In genomic region chr12:112618981-112619685, GRCm38 (mm10) we compare ENCODE assay signal across 8 mouse cellular contexts. TPM values are rescaled to one million over a fixed set of nuclear protein-coding genes. Genes with fewer than 3 reads are reported as not detected.
DNase-seq lines count a peak whose midpoint lies in the region; ATAC-seq lines count a peak whose summit lies in the region.

No protein-coding gene starts in this region.

- H3K4me1 ChIP-seq in liver, embryonic 15.5 days (replicated peaks): peaks cover 53% of the 10 kb centered on the region

- DNase-seq in retina, postnatal 1 day: peak; percentile 32
- no peak for DNase-seq in retina, embryonic 14.5 days (ENCODE audit: low spot score)
- peak; percentile 81 to 82 for DNase-seq in gastrocnemius, adult 8-10 months (ENCODE audit: low spot score in 2 of 2)
- peak; percentile 70 for DNase-seq in induced T-regulatory cell, adult 2 months (ENCODE audit: low read depth)
- DNase-seq in splenic B cell, adult 2 months (ENCODE audit: low read depth, low spot score): peak; percentile 49
- no peak for DNase-seq in cerebellum, adult 11 months
- DNase-seq in cerebellum, postnatal 10 days: no peak

- peak overlapping the region; percentile 69 for H3K27ac ChIP-seq in liver, embryonic 15.5 days (replicated peaks)

- ATAC-seq in liver, embryonic 15.5 days (ENCODE audit: insufficient read depth): no peak

- 0 out of 2 replicates have a peak overlapping the region, but pooled peaks have one; percentile 52 for H3K9ac ChIP-seq in liver, embryonic 15.5 days

- H3K9me3 ChIP-seq in liver, embryonic 15.5 days (replicated peaks): no peaks in the 10 kb centered on the region

- H3K4me3 ChIP-seq in liver, embryonic 15.5 days (replicated peaks): peak overlapping the region; percentile 56

- peak overlapping the region; percentile 79 for H3K4me2 ChIP-seq in liver, embryonic 15.5 days

- H3K27me3 ChIP-seq in liver, embryonic 15.5 days: peaks cover 38% of the 10 kb centered on the region
- H3K27me3 ChIP-seq in splenic B cell, adult 2 months (ENCODE audit: control insufficient read depth, insufficient read depth, low read length, poor library complexity, severe bottlenecking): no peaks in the 10 kb centered on the region

- no peaks in the 10 kb centered on the region for H3K36me3 ChIP-seq in liver, embryonic 15.5 days (replicated peaks)
- no peaks in the 10 kb centered on the region for H3K36me3 ChIP-seq in splenic B cell, adult 2 months (ENCODE audit: control insufficient read depth, insufficient read depth, low read length, poor library complexity, severe bottlenecking)

- WGBS in liver, embryonic 15.5 days (ENCODE audit: insufficient replicate concordance): 8% methylated on average over 13 of the region's 13 CpGs

RNA-seq across cellular contexts. Expression of gene Adssl1, which starts 0.7 kb away (rescaled TPM):
- 1,000 to 10,000 TPM in 3 of 4 experiments, 100 to 1,000 TPM in 1; 952 to 1,087 (median 1,016) TPM for total RNA-seq in gastrocnemius, adult 8-10 months (2022)
- polyA plus RNA-seq in liver, embryonic 15.5 days (2015; fragmentation: Nextera tagmentation; extraction: Ambion mirVana): 13.4 TPM in 2 replicates

RNA-seq across cellular contexts. Expression of gene Siva1, which starts 25.3 kb away (rescaled TPM):
- total RNA-seq in gastrocnemius, adult 8-10 months (2022): 10 to 100 TPM; 22.2 to 26.3 (median 24.3) TPM
- 106 and 114 TPM in 2 replicates for polyA plus RNA-seq in liver, embryonic 15.5 days (2015; fragmentation: Nextera tagmentation; extraction: Ambion mirVana)

RNA-seq across cellular contexts. Expression of gene Inf2, which starts 30.5 kb away (rescaled TPM):
- total RNA-seq in gastrocnemius, adult 8-10 months (2022): 1 to 10 TPM; 6.7 to 9.2 (median 8.4) TPM
- polyA plus RNA-seq in liver, embryonic 15.5 days (2015; fragmentation: Nextera tagmentation; extraction: Ambion mirVana): 2.7 TPM in 2 replicates

RNA-seq across cellular contexts. Expression of gene Akt1, which starts 55.6 kb away (rescaled TPM):
- total RNA-seq in gastrocnemius, adult 8-10 months (2022): 10 to 100 TPM; 41.6 to 42.5 (median 42.0) TPM
- polyA plus RNA-seq in liver, embryonic 15.5 days (2015; fragmentation: Nextera tagmentation; extraction: Ambion mirVana): 28.4 and 36.9 TPM in 2 replicates

RNA-seq across cellular contexts. Expression of gene Zbtb42, which starts 59.5 kb away (rescaled TPM):
- total RNA-seq in gastrocnemius, adult 8-10 months (2022): under 1 TPM; 0.48 to 0.90 (median 0.58) TPM
- 1.0 and 1.2 TPM in 2 replicates for polyA plus RNA-seq in liver, embryonic 15.5 days (2015; fragmentation: Nextera tagmentation; extraction: Ambion mirVana)

Comparison
In these comparisons a context has a peak if more than half of its experiments do, and no peak if none do; other contexts are left out.
1. DNase-seq: peak in retina, postnatal 1 day (single experiment), gastrocnemius, adult 8-10 months (2 of 2), induced T-regulatory cell, adult 2 months (single experiment) and splenic B cell, adult 2 months (single experiment); none in retina, embryonic 14.5 days (single experiment), cerebellum, adult 11 months (single experiment) and cerebellum, postnatal 10 days (0 of 2).